ENCODE assay signal across 7 mouse cellular contexts in genomic region chr13:33002950-33003349, GRCm38 (mm10). TPM values are rescaled to one million over a fixed set of nuclear protein-coding genes. Genes with fewer than 3 reads are reported as not detected.
DNase-seq lines count a peak whose midpoint lies in the region; ATAC-seq lines count a peak whose summit lies in the region.

Gene Serpinb9, plus strand, starts transcription at chr13:33003250.

- peak within 1 kb of the TSS; percentile 43 for H3K4me3 ChIP-seq in lung, embryonic 16.5 days (ENCODE audit: low read length)
- H3K4me3 ChIP-seq in embryonic facial prominence, embryonic 10.5 days: peak within 1 kb of the TSS; percentile 43
- H3K4me3 ChIP-seq in intestine, embryonic 15.5 days (replicated peaks): peak within 1 kb of the TSS; percentile 34; the same call in 1 of the 2 replicates
- peak within 1 kb of the TSS; percentile 25; the same call in 1 of the 2 replicates for H3K4me3 ChIP-seq in neural tube, embryonic 15.5 days (replicated peaks)

- 88% methylated on average over 3 of the region's 3 CpGs for WGBS in lung, embryonic 16.5 days
- 74% methylated on average over 3 of the region's 3 CpGs for WGBS in embryonic facial prominence, embryonic 10.5 days
- WGBS in intestine, embryonic 15.5 days: 89% methylated on average over 3 of the region's 3 CpGs
- 87% methylated on average over 3 of the region's 3 CpGs for WGBS in neural tube, embryonic 15.5 days

- H3K4me2 ChIP-seq in lung, embryonic 16.5 days (ENCODE audit: low read depth, low read length): peak within 1 kb of the TSS; percentile 53
- peak within 1 kb of the TSS; percentile 68 for H3K4me2 ChIP-seq in intestine, embryonic 15.5 days (replicated peaks)
- peak within 1 kb of the TSS; percentile 44 for H3K4me2 ChIP-seq in neural tube, embryonic 15.5 days

- H3K27me3 ChIP-seq in lung, embryonic 16.5 days (ENCODE audit: control insufficient read depth, insufficient read depth, low read depth, low read length): no peaks in the 10 kb centered on the region
- H3K27me3 ChIP-seq in embryonic facial prominence, embryonic 10.5 days (replicated peaks; ENCODE audit: low read depth, poor library complexity, severe bottlenecking): no peaks in the 10 kb centered on the region
- no peaks in the 10 kb centered on the region for H3K27me3 ChIP-seq in intestine, embryonic 15.5 days (replicated peaks)
- H3K27me3 ChIP-seq in neural tube, embryonic 15.5 days (replicated peaks): no peaks in the 10 kb centered on the region

- H3K4me1 ChIP-seq in lung, embryonic 16.5 days (replicated peaks; ENCODE audit: control insufficient read depth, insufficient read depth, low read length): peaks cover 7% of the 10 kb centered on the region
- peaks cover 18% of the 10 kb centered on the region for H3K4me1 ChIP-seq in embryonic facial prominence, embryonic 10.5 days
- H3K4me1 ChIP-seq in intestine, embryonic 15.5 days (replicated peaks): 0 out of 2 replicates have a peak, but pooled peaks cover 5% of the 10 kb centered on the region
- 0 out of 2 replicates have a peak, but pooled peaks cover 3% of the 10 kb centered on the region for H3K4me1 ChIP-seq in neural tube, embryonic 15.5 days

- H3K9me3 ChIP-seq in lung, embryonic 16.5 days (ENCODE audit: control insufficient read depth, low read length): no peaks in the 10 kb centered on the region
- H3K9me3 ChIP-seq in embryonic facial prominence, embryonic 10.5 days: no peaks in the 10 kb centered on the region
- no peaks in the 10 kb centered on the region for H3K9me3 ChIP-seq in intestine, embryonic 15.5 days
- no peaks in the 10 kb centered on the region for H3K9me3 ChIP-seq in neural tube, embryonic 15.5 days (replicated peaks)

- H3K9ac ChIP-seq in lung, embryonic 16.5 days (ENCODE audit: low read length): peak within 1 kb of the TSS; percentile 68
- H3K9ac ChIP-seq in intestine, embryonic 15.5 days: peak within 1 kb of the TSS; percentile 44; the same call in 1 of the 2 replicates
- H3K9ac ChIP-seq in neural tube, embryonic 15.5 days (replicated peaks): no peak within 1 kb of the TSS

- peaks cover 1% of the 10 kb centered on the region; the same call in 1 of the 2 replicates for H3K36me3 ChIP-seq in lung, embryonic 16.5 days (ENCODE audit: control insufficient read depth, insufficient read depth, low read length)
- H3K36me3 ChIP-seq in embryonic facial prominence, embryonic 10.5 days (replicated peaks): no peaks in the 10 kb centered on the region
- H3K36me3 ChIP-seq in intestine, embryonic 15.5 days: no peaks in the 10 kb centered on the region
- H3K36me3 ChIP-seq in neural tube, embryonic 15.5 days: no peaks in the 10 kb centered on the region

- ATAC-seq in lung, embryonic 16.5 days (ENCODE audit: low read depth): no peak
- ATAC-seq in intestine, embryonic 15.5 days: no peak
- no peak for ATAC-seq in neural tube, embryonic 15.5 days (ENCODE audit: low FRiP score)
- ATAC-seq in frontal cortex, adult (ENCODE audit: low TSS enrichment): no peak

- H3K27ac ChIP-seq in lung, embryonic 16.5 days (ENCODE audit: low read length): peak within 1 kb of the TSS; percentile 92
- peak within 1 kb of the TSS; percentile 80; the same call in 1 of the 2 replicates for H3K27ac ChIP-seq in embryonic facial prominence, embryonic 10.5 days (replicated peaks)
- peak within 1 kb of the TSS; percentile 84 for H3K27ac ChIP-seq in intestine, embryonic 15.5 days
- no peak within 1 kb of the TSS for H3K27ac ChIP-seq in neural tube, embryonic 15.5 days (replicated peaks)

- DNase-seq in lung, adult 18-20 months: no peak
- no peak for DNase-seq in embryonic facial prominence, embryonic 10.5 days (ENCODE audit: low spot score)
- DNase-seq in urinary bladder, adult 18-20 months (ENCODE audit: low spot score in 2 of 2): no peak

RNA-seq across cellular contexts. Expression of gene Serpinb9, which starts in this region (rescaled TPM):
- 39.7 and 42.2 TPM in 2 replicates for polyA plus RNA-seq in lung, embryonic 16.5 days (2015; fragmentation: Nextera tagmentation; extraction: Ambion mirVana)
- polyA plus RNA-seq in embryonic facial prominence, embryonic 10.5 days (2016; fragmentation: Nextera tagmentation; extraction: Ambion mirVana): 1.4 TPM in 2 replicates
- polyA plus RNA-seq in intestine, embryonic 15.5 days (2015; fragmentation: Nextera tagmentation; extraction: Ambion mirVana): 8.2 and 10.7 TPM in 2 replicates
- polyA plus RNA-seq in neural tube, embryonic 15.5 days (2015; fragmentation: Nextera tagmentation; extraction: Ambion mirVana): 2.0 and 4.3 TPM in 2 replicates
